Mouse (Mus musculus): ENCODE measurements around the gene Ear10. TPM values are rescaled to one million over a fixed set of nuclear protein-coding genes. Genes with fewer than 3 reads are reported as not detected.
"Not testable (repeated sequence)": the region's sequence is repeated elsewhere in the genome, so short reads cannot be mapped to it uniquely, and the experiment has no call there.

Gene Ear10
- total and polyA plus RNA-seq, 2 experiments from 2014 or later: not detected

- ATAC-seq (ENCODE audit: low FRiP score); DNase-seq (ENCODE audit: low spot score); H3K4me2 ChIP-seq (ENCODE audit: low read depth, low read length, poor library complexity, severe bottlenecking); H3K9me3 ChIP-seq (ENCODE audit: low read length); H3K36me3 ChIP-seq (ENCODE audit: insufficient read depth, low read length); H3K9ac ChIP-seq (replicated peaks; ENCODE audit: low read length, poor library complexity, severe bottlenecking); H3K27ac ChIP-seq (ENCODE audit: low read depth, low read length); H3K4me1 ChIP-seq (ENCODE audit: insufficient read depth, low read length); H3K4me3 ChIP-seq (ENCODE audit: low read depth, low read length); H3K27me3 ChIP-seq (ENCODE audit: insufficient read depth, low read length): not testable (repeated sequence)
- WGBS: 92% methylated on average over 3 of the region's 3 CpGs
Measured at GRCm38 (mm10) chr14:43874862-43875261, 48.5 kb downstream of the Ear10 start.

Other genes starting within 250 kb of the Ear10 start
- not detected in 2 replicates for gene Gm8165, start 246.4 kb downstream of the Ear10 start, total RNA-seq (2014; rRNA removed)
- not detected in 2 replicates for gene Gm8165, start 246.4 kb downstream of the Ear10 start, polyA plus RNA-seq (2015; fragmentation: Nextera tagmentation; extraction: Ambion mirVana)
- gene Gm7324, start 225.7 kb downstream of the Ear10 start, total RNA-seq (2014; rRNA removed): 0.33 and 0.52 TPM in 2 replicates
- gene Gm7324, start 225.7 kb downstream of the Ear10 start, polyA plus RNA-seq (2015; fragmentation: Nextera tagmentation; extraction: Ambion mirVana): 0.88 and 1.2 TPM in 2 replicates
- gene Gm16506, start 196.1 kb downstream of the Ear10 start, total RNA-seq (2014; rRNA removed): not detected in 2 replicates
- gene Gm16506, start 196.1 kb downstream of the Ear10 start, polyA plus RNA-seq (2015; fragmentation: Nextera tagmentation; extraction: Ambion mirVana): not detected in 2 replicates
- gene Gm6526, start 175.7 kb downstream of the Ear10 start, total RNA-seq (2014; rRNA removed): not detected in 2 replicates
- not detected in 2 replicates for gene Gm6526, start 175.7 kb downstream of the Ear10 start, polyA plus RNA-seq (2015; fragmentation: Nextera tagmentation; extraction: Ambion mirVana)
- not detected in 2 replicates for gene Gm8180, start 138.8 kb downstream of the Ear10 start, total RNA-seq (2014; rRNA removed)
- not detected in 2 replicates for gene Gm8180, start 138.8 kb downstream of the Ear10 start, polyA plus RNA-seq (2015; fragmentation: Nextera tagmentation; extraction: Ambion mirVana)
- gene Ear1, start 48.0 kb downstream of the Ear10 start, total RNA-seq (2014; rRNA removed): not detected in 2 replicates
- gene Ear1, start 48.0 kb downstream of the Ear10 start, polyA plus RNA-seq (2015; fragmentation: Nextera tagmentation; extraction: Ambion mirVana): not detected in 2 replicates
- gene Gm8113, start 1.8 kb upstream of the Ear10 start, total RNA-seq (2014; rRNA removed): 1.9 and 2.4 TPM in 2 replicates
- 2.4 and 2.5 TPM in 2 replicates for gene Gm8113, start 1.8 kb upstream of the Ear10 start, polyA plus RNA-seq (2015; fragmentation: Nextera tagmentation; extraction: Ambion mirVana)
- not detected in 2 replicates for gene Ang5, start 33.5 kb upstream of the Ear10 start, total RNA-seq (2014; rRNA removed)
- gene Ang5, start 33.5 kb upstream of the Ear10 start, polyA plus RNA-seq (2015; fragmentation: Nextera tagmentation; extraction: Ambion mirVana): not detected in 2 replicates
- not detected in 2 replicates for gene Ang6, start 78.7 kb upstream of the Ear10 start, total RNA-seq (2014; rRNA removed)
- gene Ang6, start 78.7 kb upstream of the Ear10 start, polyA plus RNA-seq (2015; fragmentation: Nextera tagmentation; extraction: Ambion mirVana): not detected in 2 replicates
- not detected in 2 replicates for gene Ear2, start 179.1 kb upstream of the Ear10 start, total RNA-seq (2014; rRNA removed)
- not detected in 2 replicates for gene Ear2, start 179.1 kb upstream of the Ear10 start, polyA plus RNA-seq (2015; fragmentation: Nextera tagmentation; extraction: Ambion mirVana)
- not detected in 2 replicates for gene Gm3327, start 200.3 kb upstream of the Ear10 start, total RNA-seq (2014; rRNA removed)
- gene Gm3327, start 200.3 kb upstream of the Ear10 start, polyA plus RNA-seq (2015; fragmentation: Nextera tagmentation; extraction: Ambion mirVana): not detected in 2 replicates

All from midbrain, postnatal 0 days (tissue).